Mouse (Mus musculus) liver, embryonic 12.5 days (tissue): ENCODE results near the gene Cep295nl. TPM values are rescaled to one million over a fixed set of nuclear protein-coding genes. Genes with fewer than 3 reads are reported as not detected.

Source experiments
- ATAC-seq: fragments of 200-750 bp; cut with Nextera tagmentation; 2 replicates; pipeline ENCODE4 v1.8.0; 2017; ENCODE audit warnings: moderate number of reproducible peaks, mild to moderate bottlenecking, moderate library complexity
- H3K27ac ChIP-seq: fragments of 300-500 bp; sonication (generic); 2 replicates; pipeline ENCODE4 v1.5.1; 2016; ENCODE audit warnings: mild to moderate bottlenecking
- H3K27me3 ChIP-seq: fragments of 300-500 bp; sonication (generic); replicated peaks from 2 replicates; pipeline ENCODE4 v1.6.1; 2016; ENCODE audit warnings: mild to moderate bottlenecking, moderate library complexity
- H3K36me3 ChIP-seq: fragments of 300-500 bp; sonication (generic); 2 replicates; pipeline ENCODE4 v1.6.1; 2016; ENCODE audit warnings: mild to moderate bottlenecking, moderate library complexity
- H3K4me1 ChIP-seq: fragments of 300-500 bp; sonication (generic); 2 replicates; pipeline ENCODE4 v1.6.1; 2016
- H3K4me2 ChIP-seq: fragments of 300-500 bp; sonication (generic); 2 replicates; pipeline ENCODE4 v1.6.1; 2016; ENCODE audit warnings: mild to moderate bottlenecking, moderate library complexity
- H3K4me3 ChIP-seq: fragments of 300-500 bp; sonication (generic); 2 replicates; pipeline ENCODE4 v1.5.1; 2016; ENCODE audit warnings: mild to moderate bottlenecking, moderate library complexity
- H3K9ac ChIP-seq: fragments of 300-500 bp; sonication (generic); 2 replicates; pipeline ENCODE4 v1.6.1; 2016; ENCODE audit warnings: mild to moderate bottlenecking, moderate library complexity
- H3K9me3 ChIP-seq: fragments of 300-500 bp; sonication (generic); replicated peaks from 2 replicates; pipeline ENCODE4 v1.6.1; 2016; ENCODE audit warnings: mild to moderate bottlenecking, moderate library complexity
- WGBS: fragments of 180-500 bp; shearing (Covaris S2); methylation state at CpG from one replicate; pipeline ENCODE4 v1.1.7; 2016; ENCODE audit not compliant: insufficient replicate concordance; 5-methylcytosine and 5-hydroxymethylcytosine counted together
- polyA plus RNA-seq: library from polyadenylated mRNA; unstranded; fragments of >200 nt; fragmentation: Nextera tagmentation; extraction: Ambion mirVana; gene quantifications from 2 replicates; pipeline ENCODE4 v1.2.1, GENCODE M21; 2016

Cep295nl gene
- polyA plus RNA-seq, 1 experiment from 2014 or later, result 0.08 TPM

GRCm38 (mm10) chr11:118287573-118287972 is 54.7 kb downstream of the Cep295nl start:
- Histone ChIP-seq H3K9me3 (no peaks in the 10 kb centered on the region), H3K36me3 (peaks cover 54% of the 10 kb centered on the region), H3K27ac (no peak overlapping the region), H3K4me1 (peaks cover 24% of the 10 kb centered on the region), H3K9ac (no peak overlapping the region), H3K27me3 (peaks cover 5% of the 10 kb centered on the region; the same call in 1 of the 2 replicates), H3K4me3 (no peak overlapping the region), H3K4me2 (no peak overlapping the region)
- WGBS, result 88% methylated on average over 9 of the region's 9 CpGs
- no peak for ATAC-seq

DNA sequence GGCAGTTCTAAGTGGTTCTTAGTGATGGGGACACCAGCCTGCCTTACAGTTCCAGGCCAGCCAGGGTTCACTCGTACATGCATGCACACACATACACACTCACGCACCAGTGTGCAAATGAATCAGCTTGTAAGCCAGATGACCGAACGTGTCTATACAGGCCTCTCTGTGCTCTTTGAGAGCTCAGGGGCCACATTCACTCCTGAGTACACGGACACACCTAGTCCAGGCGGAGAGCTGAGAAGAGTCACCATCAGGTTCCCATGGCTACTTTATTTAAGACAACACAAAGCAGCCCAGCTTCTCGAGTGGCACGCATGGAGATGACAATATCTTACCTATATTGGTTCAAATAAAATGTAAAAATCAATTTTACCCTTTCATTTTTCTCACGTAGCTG is 55.9 kb downstream of the Cep295nl start:
- H3K9me3 ChIP-seq, result no peaks in the 10 kb centered on the region
- peaks cover 24% of the 10 kb centered on the region for H3K4me1 ChIP-seq

DNA sequence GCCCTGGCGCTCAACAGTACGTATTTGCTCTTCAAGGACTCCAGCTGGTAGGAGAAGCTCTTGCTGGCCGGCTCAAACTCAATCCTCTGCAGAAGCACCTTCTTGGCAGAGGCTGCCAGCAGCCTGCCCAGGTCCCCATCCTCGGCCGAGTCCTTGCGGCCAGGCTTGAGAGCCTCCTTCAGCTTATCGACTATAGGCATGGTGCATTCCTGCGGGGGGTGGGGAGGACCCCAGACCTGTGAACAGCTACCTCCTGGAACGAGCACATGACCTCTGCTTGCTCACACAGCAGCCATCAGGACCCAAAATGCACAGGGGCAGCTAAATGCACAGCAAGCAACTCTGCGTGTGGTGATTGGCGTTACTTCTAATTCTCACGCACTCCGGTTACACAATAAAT is 56.5 kb downstream of the Cep295nl start:
- Histone ChIP-seq H3K9ac (no peak overlapping the region), H3K4me2 (no peak overlapping the region)

More for the DNA sequence above, 55.9 kb downstream of the Cep295nl start:
- Histone ChIP-seq H3K4me3 (no peak overlapping the region), H3K27me3 (no peaks in the 10 kb centered on the region), H3K36me3 (peaks cover 65% of the 10 kb centered on the region), H3K4me2 (no peak overlapping the region), H3K9ac (no peak overlapping the region), H3K27ac (no peak overlapping the region)
- no peak for ATAC-seq
- WGBS, result 79% methylated on average over 9 of the region's 9 CpGs

More for the DNA sequence above, 56.5 kb downstream of the Cep295nl start:
- 86% methylated on average over 13 of the region's 13 CpGs for WGBS
- H3K27ac ChIP-seq, result no peak overlapping the region
- no peak overlapping the region for H3K4me3 ChIP-seq
- peaks cover 71% of the 10 kb centered on the region for H3K36me3 ChIP-seq
- peaks cover 23% of the 10 kb centered on the region for H3K4me1 ChIP-seq
- no peak for ATAC-seq
- no peaks in the 10 kb centered on the region for H3K27me3 ChIP-seq
- H3K9me3 ChIP-seq, result no peaks in the 10 kb centered on the region

Other genes with a start within 250 kb of the Cep295nl start
- 0.06 and 0.10 TPM in 2 replicates for gene Dnah17, start 211.9 kb downstream of the Cep295nl start, polyA plus RNA-seq
- gene Cyth1, start 93.9 kb downstream of the Cep295nl start, polyA plus RNA-seq, result 4.7 and 5.4 TPM in 2 replicates
- 12.5 and 14.3 TPM in 2 replicates for gene Usp36, start 52.3 kb downstream of the Cep295nl start, polyA plus RNA-seq
- gene Timp2, start 13.2 kb upstream of the Cep295nl start, polyA plus RNA-seq, result 8.7 and 9.9 TPM in 2 replicates
- 22.7 TPM in 2 replicates for gene Lgals3bp, start 59.6 kb upstream of the Cep295nl start, polyA plus RNA-seq
- gene Cant1, start 76.6 kb upstream of the Cep295nl start, polyA plus RNA-seq, result 14.5 and 14.9 TPM in 2 replicates
- 1.8 and 2.2 TPM in 2 replicates for gene C1qtnf1, start 85.7 kb upstream of the Cep295nl start, polyA plus RNA-seq
- gene Engase, start 134.3 kb upstream of the Cep295nl start, polyA plus RNA-seq, result 11.7 and 12.6 TPM in 2 replicates